Mouse (Mus musculus) kidney, postnatal 0 days (tissue): ENCODE results near the gene Nudt15. TPM values are rescaled to one million over a fixed set of nuclear protein-coding genes. Genes with fewer than 3 reads are reported as not detected.

Experiments
- ATAC-seq: fragments of 200-750 bp; cut with Nextera tagmentation; replicated peaks from 2 replicates; pipeline ENCODE4 v1.8.0; 2017; ENCODE audit warnings: low read depth, moderate number of reproducible peaks, moderate TSS enrichment, moderate library complexity; ENCODE audit not compliant: low FRiP score
- DNase-seq: peaks from one replicate; pipeline ENCODE4 v3.0.0-alpha.2; 2016; ENCODE audit warnings: low spot score
- H3K27ac ChIP-seq: fragments of 300-500 bp; sonication (generic); 2 replicates; pipeline ENCODE4 v1.5.1; 2014; ENCODE audit warnings: mild to moderate bottlenecking
- H3K27me3 ChIP-seq: fragments of 300-500 bp; sonication (generic); 2 replicates; pipeline ENCODE4 v1.6.1; 2014; ENCODE audit warnings: low read length, mixed read lengths; ENCODE audit not compliant: insufficient read depth
- H3K36me3 ChIP-seq: fragments of 300-500 bp; sonication (generic); 2 replicates; pipeline ENCODE4 v1.6.1; 2014; ENCODE audit warnings: low read length, mixed read lengths; ENCODE audit not compliant: insufficient read depth
- H3K4me1 ChIP-seq: fragments of 300-500 bp; sonication (generic); replicated peaks from 2 replicates; pipeline ENCODE4 v1.6.1; 2014; ENCODE audit warnings: antibody characterized with exemption, low read length, mixed read lengths; ENCODE audit not compliant: insufficient read depth
- H3K4me2 ChIP-seq: fragments of 300-500 bp; sonication (generic); 2 replicates; pipeline ENCODE4 v1.6.1; 2014; ENCODE audit warnings: mild to moderate bottlenecking, low read length, moderate library complexity, mixed read lengths
- H3K4me3 ChIP-seq: fragments of 300-500 bp; sonication (generic); replicated peaks from 2 replicates; pipeline ENCODE4 v1.5.1; 2014; ENCODE audit warnings: low read depth, low read length
- H3K9ac ChIP-seq: fragments of 300-500 bp; sonication (generic); 2 replicates; pipeline ENCODE4 v1.6.1; 2014; ENCODE audit warnings: low read depth, low read length
- H3K9me3 ChIP-seq: fragments of 300-500 bp; sonication (generic); replicated peaks from 2 replicates; pipeline ENCODE4 v1.6.1; 2016; ENCODE audit warnings: low read length, inconsistent platforms, mixed read lengths
- CTCF ChIP-seq: IDR thresholded peaks from 2 replicates; pipeline ENCODE4 v1.5.1; 2016; ENCODE audit warnings: antibody characterized with exemption, low read depth, mild to moderate bottlenecking, moderate library complexity
- WGBS: fragments of 180-500 bp; shearing (Covaris S2); extraction: QIAGEN DNeasy Blood & Tissue Kit; methylation state at CpG from one replicate; pipeline ENCODE4 v1.1.7; 2014; 5-methylcytosine and 5-hydroxymethylcytosine counted together
- polyA plus RNA-seq: library from polyadenylated mRNA; unstranded; fragments of >200 nt; fragmentation: Nextera tagmentation; extraction: Ambion mirVana; gene quantifications from 2 replicates; pipeline ENCODE4 v1.2.1, GENCODE M21; 2015

Nudt15 gene
- polyA plus RNA-seq, 1 experiment from 2014 or later: 8.9 TPM

GRCm38 (mm10) chr14:73493356-73493755 is 54.7 kb downstream of the Nudt15 start:
- Histone ChIP-seq H3K9ac (no peak overlapping the region), H3K27me3 (no peaks in the 10 kb centered on the region), H3K36me3 (no peaks in the 10 kb centered on the region), H3K4me1 (no peaks in the 10 kb centered on the region), H3K27ac (no peak overlapping the region), H3K4me2 (no peak overlapping the region), H3K9me3 (no peaks in the 10 kb centered on the region), H3K4me3 (no peak overlapping the region)
- ATAC-seq (no peak), DNase-seq (no peak)
- no peak for TF ChIP-seq CTCF
- WGBS: 93% methylated on average over 6 of the region's 6 CpGs

GRCm38 (mm10) chr14:73486641-73487040 is 61.4 kb downstream of the Nudt15 start:
- no peak overlapping the region for H3K9ac ChIP-seq
- no peak for TF ChIP-seq CTCF
- H3K27me3 ChIP-seq: no peaks in the 10 kb centered on the region
- WGBS: 66% methylated on average over 5 of the region's 5 CpGs
- H3K36me3 ChIP-seq: no peaks in the 10 kb centered on the region
- no peak for ATAC-seq
- H3K4me1 ChIP-seq: no peaks in the 10 kb centered on the region
- no peak for DNase-seq
- H3K4me2 ChIP-seq: no peak overlapping the region
- H3K9me3 ChIP-seq: no peaks in the 10 kb centered on the region
- H3K4me3 ChIP-seq: no peak overlapping the region
- H3K27ac ChIP-seq: no peak overlapping the region

GRCm38 (mm10) chr14:73484366-73485110 is 63.5 kb downstream of the Nudt15 start:
- no peak overlapping the region for H3K27ac ChIP-seq

GRCm38 (mm10) chr14:73483516-73484229 is 64.4 kb downstream of the Nudt15 start:
- no peaks in the 10 kb centered on the region for H3K9me3 ChIP-seq
- no peaks in the 10 kb centered on the region for H3K36me3 ChIP-seq
- no peaks in the 10 kb centered on the region for H3K27me3 ChIP-seq
- WGBS: 39% methylated on average over 5 of the region's 5 CpGs
- no peaks in the 10 kb centered on the region for H3K4me1 ChIP-seq
- no peak for DNase-seq
- no peak overlapping the region for H3K9ac ChIP-seq
- no peak for TF ChIP-seq CTCF
- no peak overlapping the region for H3K27ac ChIP-seq
- H3K4me3 ChIP-seq: no peak overlapping the region
- no peak overlapping the region for H3K4me2 ChIP-seq
- ATAC-seq: no peak

More at GRCm38 (mm10) chr14:73484366-73485110, 63.5 kb downstream of the Nudt15 start:
- 77% methylated on average over 3 of the region's 3 CpGs for WGBS
- Histone ChIP-seq H3K9me3 (no peaks in the 10 kb centered on the region), H3K36me3 (no peaks in the 10 kb centered on the region), H3K4me3 (no peak overlapping the region), H3K4me1 (no peaks in the 10 kb centered on the region), H3K4me2 (no peak overlapping the region), H3K9ac (no peak overlapping the region), H3K27me3 (no peaks in the 10 kb centered on the region)
- peak; percentile 22; the same call in 1 of the 2 replicates for TF ChIP-seq CTCF
- no peak for DNase-seq
- no peak for ATAC-seq

- TF ChIP-seq CTCF: no peak
- ATAC-seq: no peak
- no peaks in the 10 kb centered on the region for H3K36me3 ChIP-seq
- no peaks in the 10 kb centered on the region for H3K9me3 ChIP-seq
- H3K27me3 ChIP-seq: no peaks in the 10 kb centered on the region
- H3K4me1 ChIP-seq: no peaks in the 10 kb centered on the region
- no peak overlapping the region for H3K27ac ChIP-seq
- no peak overlapping the region for H3K4me2 ChIP-seq
- 70% methylated on average over 1 of the region's 1 CpGs for WGBS
- H3K9ac ChIP-seq: no peak overlapping the region
- DNase-seq: no peak
- no peak overlapping the region for H3K4me3 ChIP-seq
These were observed 68.3 kb downstream of the Nudt15 start for GRCm38 (mm10) chr14:73479771-73480170.

- ATAC-seq (no peak), DNase-seq (no peak)
- H3K9me3 ChIP-seq: no peaks in the 10 kb centered on the region
- no peak overlapping the region for H3K27ac ChIP-seq
- H3K4me3 ChIP-seq: no peak overlapping the region
- TF ChIP-seq CTCF: no peak
- no peaks in the 10 kb centered on the region for H3K36me3 ChIP-seq
- H3K27me3 ChIP-seq: no peaks in the 10 kb centered on the region
- H3K4me2 ChIP-seq: no peak overlapping the region
- H3K9ac ChIP-seq: no peak overlapping the region
- peaks cover 9% of the 10 kb centered on the region; the same call in 1 of the 2 replicates for H3K4me1 ChIP-seq
- WGBS: 77% methylated on average over 3 of the region's 3 CpGs
These were observed 69.7 kb downstream of the Nudt15 start for GRCm38 (mm10) chr14:73478321-73478720.
